Mouse (Mus musculus): Measurements from ENCODE around the gene Azin2. TPM values are rescaled to one million over a fixed set of nuclear protein-coding genes. Genes with fewer than 3 reads are reported as not detected.
A peak's percentile ranks its signal among the peaks of the same experiment; 100 is the strongest.

Gene Azin2
- polyA plus RNA-seq, 1 experiment from 2014 or later = 20.3 TPM

- H3K4me2 ChIP-seq = no peak overlapping the region
- no peaks in the 10 kb centered on the region for H3K36me3 ChIP-seq
- H3K9me3 ChIP-seq (replicated peaks) = no peaks in the 10 kb centered on the region
- no peak for ATAC-seq (ENCODE audit: low FRiP score)
- H3K27me3 ChIP-seq (replicated peaks) = no peaks in the 10 kb centered on the region
- no peak overlapping the region for H3K27ac ChIP-seq (replicated peaks)
- no peak overlapping the region for H3K9ac ChIP-seq (replicated peaks)
- 95% methylated on average over 4 of the region's 4 CpGs for WGBS
- H3K4me1 ChIP-seq = no peaks in the 10 kb centered on the region
- no peak overlapping the region for H3K4me3 ChIP-seq (replicated peaks)
Observed at GRCm38 (mm10) chr4:128976577-128976976, 14.3 kb upstream of the Azin2 start.

- H3K9me3 ChIP-seq (replicated peaks) = no peaks in the 10 kb centered on the region
- H3K4me1 ChIP-seq = no peaks in the 10 kb centered on the region
- 87% methylated on average over 8 of the region's 8 CpGs for WGBS
- no peak overlapping the region for H3K4me2 ChIP-seq
- no peaks in the 10 kb centered on the region for H3K27me3 ChIP-seq (replicated peaks)
- H3K4me3 ChIP-seq (replicated peaks) = no peak overlapping the region
- H3K36me3 ChIP-seq = no peaks in the 10 kb centered on the region
- ATAC-seq (ENCODE audit: low FRiP score) = no peak
- H3K9ac ChIP-seq (replicated peaks) = no peak overlapping the region
- no peak overlapping the region for H3K27ac ChIP-seq (replicated peaks)
Observed at GRCm38 (mm10) chr4:128974677-128975076, 12.4 kb upstream of the Azin2 start.

- H3K36me3 ChIP-seq = no peaks in the 10 kb centered on the region
- no peak overlapping the region for H3K9ac ChIP-seq (replicated peaks)
- no peaks in the 10 kb centered on the region for H3K27me3 ChIP-seq (replicated peaks)
- H3K4me2 ChIP-seq = no peak overlapping the region
- H3K4me1 ChIP-seq = peaks cover 15% of the 10 kb centered on the region
- no peaks in the 10 kb centered on the region for H3K9me3 ChIP-seq (replicated peaks)
- no peak overlapping the region for H3K4me3 ChIP-seq (replicated peaks)
- H3K27ac ChIP-seq (replicated peaks) = no peak overlapping the region
- WGBS = 40% methylated on average over 14 of the region's 14 CpGs
- peak; percentile 47; the same call in 1 of the 2 replicates for ATAC-seq (ENCODE audit: low FRiP score)
Observed at GRCm38 (mm10) chr4:128971065-128971694, 8.9 kb upstream of the Azin2 start.

- H3K9ac ChIP-seq (replicated peaks) = no peak overlapping the region
- no peaks in the 10 kb centered on the region for H3K27me3 ChIP-seq (replicated peaks)
- H3K9me3 ChIP-seq (replicated peaks) = no peaks in the 10 kb centered on the region
- no peak overlapping the region for H3K4me3 ChIP-seq (replicated peaks)
- H3K4me1 ChIP-seq = peaks cover 15% of the 10 kb centered on the region
- WGBS = 84% methylated on average over 7 of the region's 8 CpGs
- no peak for ATAC-seq (ENCODE audit: low FRiP score)
- H3K36me3 ChIP-seq = no peaks in the 10 kb centered on the region
- H3K4me2 ChIP-seq = no peak overlapping the region
- no peak overlapping the region for H3K27ac ChIP-seq (replicated peaks)
Observed at GRCm38 (mm10) chr4:128970417-128970807, 8.2 kb upstream of the Azin2 start.

- Histone ChIP-seq H3K27me3 (replicated peaks) (no peaks in the 10 kb centered on the region), H3K36me3 (no peaks in the 10 kb centered on the region), H3K9ac (replicated peaks) (no peak overlapping the region), H3K9me3 (replicated peaks) (no peaks in the 10 kb centered on the region), H3K4me3 (replicated peaks) (no peak overlapping the region), H3K27ac (replicated peaks) (no peak overlapping the region), H3K4me2 (no peak overlapping the region), H3K4me1 (peaks cover 15% of the 10 kb centered on the region)
- no peak for ATAC-seq (ENCODE audit: low FRiP score)
- 76% methylated on average over 18 of the region's 18 CpGs for WGBS
Observed at GRCm38 (mm10) chr4:128969607-128970416, 7.6 kb upstream of the Azin2 start.

GRCm38 (mm10) chr4:128969081-128969480 is 6.8 kb upstream of the Azin2 start:
- Histone ChIP-seq H3K4me1 (peaks cover 15% of the 10 kb centered on the region), H3K4me2 (no peak overlapping the region), H3K9me3 (replicated peaks) (no peaks in the 10 kb centered on the region), H3K27ac (replicated peaks) (no peak overlapping the region), H3K9ac (replicated peaks) (no peak overlapping the region), H3K36me3 (no peaks in the 10 kb centered on the region), H3K27me3 (replicated peaks) (no peaks in the 10 kb centered on the region), H3K4me3 (replicated peaks) (no peak overlapping the region)
- 85% methylated on average over 5 of the region's 5 CpGs for WGBS
- no peak for ATAC-seq (ENCODE audit: low FRiP score)

- Histone ChIP-seq H3K4me2 (peak overlapping the region; percentile 32), H3K27ac (replicated peaks) (peak overlapping the region; percentile 61), H3K27me3 (replicated peaks) (no peaks in the 10 kb centered on the region), H3K9me3 (replicated peaks) (no peaks in the 10 kb centered on the region), H3K4me1 (peaks cover 26% of the 10 kb centered on the region), H3K9ac (replicated peaks) (no peak overlapping the region), H3K4me3 (replicated peaks) (no peak overlapping the region), H3K36me3 (no peaks in the 10 kb centered on the region)
- 7% methylated on average over 7 of the region's 7 CpGs for WGBS
- ATAC-seq (ENCODE audit: low FRiP score) = no peak
Observed at GRCm38 (mm10) chr4:128966751-128967150, 4.5 kb upstream of the Azin2 start.

GRCm38 (mm10) chr4:128962926-128963290 is 666 bp upstream of the Azin2 start:
- WGBS = 6% methylated on average over 9 of the region's 9 CpGs
- H3K36me3 ChIP-seq = no peaks in the 10 kb centered on the region
- H3K4me3 ChIP-seq (replicated peaks) = peak overlapping the region; percentile 73
- no peak for ATAC-seq (ENCODE audit: low FRiP score)
- no peaks in the 10 kb centered on the region for H3K9me3 ChIP-seq (replicated peaks)
- H3K27me3 ChIP-seq (replicated peaks) = no peaks in the 10 kb centered on the region
- H3K9ac ChIP-seq (replicated peaks) = peak overlapping the region; percentile 85
- H3K27ac ChIP-seq (replicated peaks) = peak overlapping the region; percentile 86
- H3K4me1 ChIP-seq = peaks cover 48% of the 10 kb centered on the region
- peak overlapping the region; percentile 93 for H3K4me2 ChIP-seq

GRCm38 (mm10) chr4:128961301-128962028 is 777 bp downstream of the Azin2 start:
- Histone ChIP-seq H3K9ac (replicated peaks) (peak overlapping the region; percentile 85), H3K4me1 (peaks cover 43% of the 10 kb centered on the region), H3K36me3 (no peaks in the 10 kb centered on the region), H3K9me3 (replicated peaks) (no peaks in the 10 kb centered on the region), H3K27me3 (replicated peaks) (no peaks in the 10 kb centered on the region), H3K4me3 (replicated peaks) (peak overlapping the region; percentile 73), H3K4me2 (peak overlapping the region; percentile 93), H3K27ac (replicated peaks) (no peak overlapping the region)
- no peak for ATAC-seq (ENCODE audit: low FRiP score)
- 7% methylated on average over 16 of the region's 16 CpGs for WGBS

- H3K27me3 ChIP-seq (replicated peaks) = no peaks in the 10 kb centered on the region
- WGBS = 89% methylated on average over 17 of the region's 17 CpGs
- no peak overlapping the region for H3K9ac ChIP-seq (replicated peaks)
- H3K27ac ChIP-seq (replicated peaks) = no peak overlapping the region
- peaks cover 46% of the 10 kb centered on the region for H3K4me1 ChIP-seq
- no peak overlapping the region for H3K4me2 ChIP-seq
- no peak for ATAC-seq (ENCODE audit: low FRiP score)
- no peaks in the 10 kb centered on the region for H3K9me3 ChIP-seq (replicated peaks)
- H3K36me3 ChIP-seq = no peaks in the 10 kb centered on the region
- H3K4me3 ChIP-seq (replicated peaks) = no peak overlapping the region
Observed at GRCm38 (mm10) chr4:128959676-128960075, 2.6 kb downstream of the Azin2 start.

- no peak overlapping the region for H3K9ac ChIP-seq (replicated peaks)
- no peak overlapping the region for H3K27ac ChIP-seq (replicated peaks)
- no peak overlapping the region for H3K4me2 ChIP-seq
- WGBS = 58% methylated on average over 8 of the region's 8 CpGs
- no peaks in the 10 kb centered on the region for H3K9me3 ChIP-seq (replicated peaks)
- no peak for ATAC-seq (ENCODE audit: low FRiP score)
- no peaks in the 10 kb centered on the region for H3K36me3 ChIP-seq
- peaks cover 46% of the 10 kb centered on the region for H3K4me1 ChIP-seq
- H3K4me3 ChIP-seq (replicated peaks) = no peak overlapping the region
- no peaks in the 10 kb centered on the region for H3K27me3 ChIP-seq (replicated peaks)
Observed at GRCm38 (mm10) chr4:128958849-128959248, 3.4 kb downstream of the Azin2 start.

GRCm38 (mm10) chr4:128958156-128958555 is 4.1 kb downstream of the Azin2 start:
- H3K36me3 ChIP-seq = no peaks in the 10 kb centered on the region
- H3K9me3 ChIP-seq (replicated peaks) = no peaks in the 10 kb centered on the region
- no peak overlapping the region for H3K9ac ChIP-seq (replicated peaks)
- no peak overlapping the region for H3K4me3 ChIP-seq (replicated peaks)
- H3K4me2 ChIP-seq = no peak overlapping the region
- peaks cover 45% of the 10 kb centered on the region for H3K4me1 ChIP-seq
- no peak for ATAC-seq (ENCODE audit: low FRiP score)
- WGBS = 85% methylated on average over 11 of the region's 11 CpGs
- H3K27ac ChIP-seq (replicated peaks) = no peak overlapping the region
- no peaks in the 10 kb centered on the region for H3K27me3 ChIP-seq (replicated peaks)

Data from neural tube, embryonic 15.5 days (tissue).